Mouse (Mus musculus) liver, embryonic 14 days (tissue): ENCODE results near the gene As3mt. TPM values are rescaled to one million over a fixed set of nuclear protein-coding genes. Genes with fewer than 3 reads are reported as not detected.

Source experiments
- polyA plus RNA-seq: library from polyadenylated mRNA; depleted of rRNA; stranded (reverse); fragments of >200 nt; gene quantifications from 2 replicates; pipeline ENCODE4 v1.2.3, GENCODE M21; 2012; rRNA removed

Gene As3mt
- 5.0 and 5.8 TPM in 2 replicates for polyA plus RNA-seq

DNA sequence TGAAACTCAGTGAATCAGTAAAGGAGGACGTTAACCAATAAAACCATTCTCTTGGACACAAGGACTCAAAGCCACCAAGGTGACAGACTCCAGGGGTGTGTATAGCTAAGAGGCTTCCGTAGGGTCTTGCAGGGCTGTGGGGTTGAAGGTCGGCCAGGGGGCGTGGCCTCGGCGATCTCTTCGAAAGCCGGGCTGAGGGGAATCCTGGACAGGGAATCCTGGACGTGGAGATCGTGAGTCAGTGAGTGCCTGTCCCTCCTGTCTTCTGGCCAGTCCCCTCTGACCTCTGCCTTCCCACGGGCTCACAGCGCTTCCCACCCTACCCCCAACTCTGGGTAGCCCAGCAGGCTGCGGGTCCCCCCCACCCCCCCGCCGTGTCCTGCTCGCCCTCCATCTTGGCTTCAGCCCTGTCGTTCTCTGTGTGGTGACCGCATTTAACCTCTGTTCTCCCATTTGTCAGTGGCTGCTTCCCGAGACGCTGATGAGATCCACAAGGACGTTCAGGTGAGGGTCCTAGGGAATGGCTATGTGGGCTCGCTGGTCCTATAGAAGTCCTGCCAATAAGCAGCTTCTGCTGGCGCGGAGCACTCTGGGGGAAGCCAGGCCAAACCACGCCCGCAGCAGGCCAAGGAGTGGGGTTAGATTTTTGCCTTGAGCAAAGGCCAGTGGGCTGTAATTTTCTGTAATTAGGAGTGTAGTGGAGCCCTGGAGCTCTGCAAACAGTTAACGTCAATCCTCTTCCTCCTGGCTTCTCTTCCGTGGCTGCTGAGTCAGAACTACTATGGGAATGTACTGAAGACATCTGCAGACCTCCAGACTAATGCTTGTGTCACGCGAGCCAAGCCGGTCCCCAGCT is at the start of gene As3mt:
Gene As3mt (plus strand): TSS at position 163 of the 856 bp plus-strand sequence.

DNA sequence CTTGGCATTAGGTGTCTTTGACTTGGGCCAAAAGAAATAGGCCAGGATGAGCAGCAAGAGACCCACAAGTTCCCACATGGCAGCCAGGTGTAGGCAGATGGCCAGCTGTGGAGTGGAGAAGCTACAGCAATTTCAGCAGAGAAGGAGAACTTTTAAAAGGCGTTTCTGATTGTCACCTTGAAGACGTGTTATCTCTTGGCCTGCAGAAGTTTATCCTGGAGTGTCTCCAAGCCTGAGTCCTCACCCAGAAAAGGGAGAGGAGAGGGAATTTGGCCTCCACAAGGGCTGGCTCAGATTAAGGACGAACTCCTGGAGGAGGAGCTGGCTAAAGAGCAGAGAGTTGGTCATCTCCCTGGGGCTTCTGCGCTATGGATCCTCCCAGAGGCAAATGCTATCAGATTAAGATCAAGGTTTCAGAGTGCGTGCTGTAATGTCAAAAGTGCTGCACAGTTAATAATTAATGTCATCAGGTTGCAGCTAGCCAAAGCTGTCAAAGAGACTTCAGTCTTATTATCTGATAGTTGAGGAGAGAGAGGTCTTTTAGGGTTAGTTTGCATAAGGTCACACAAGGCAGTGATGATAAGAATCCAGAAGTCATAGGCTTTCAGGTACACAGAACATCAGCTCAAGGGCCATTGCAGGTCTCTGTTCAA is 34.4 kb upstream of the As3mt start, which contains the start of gene Cyp17a1:
Gene Cyp17a1 (minus strand): TSS at position 407 of the 653 bp plus-strand sequence.

DNA sequence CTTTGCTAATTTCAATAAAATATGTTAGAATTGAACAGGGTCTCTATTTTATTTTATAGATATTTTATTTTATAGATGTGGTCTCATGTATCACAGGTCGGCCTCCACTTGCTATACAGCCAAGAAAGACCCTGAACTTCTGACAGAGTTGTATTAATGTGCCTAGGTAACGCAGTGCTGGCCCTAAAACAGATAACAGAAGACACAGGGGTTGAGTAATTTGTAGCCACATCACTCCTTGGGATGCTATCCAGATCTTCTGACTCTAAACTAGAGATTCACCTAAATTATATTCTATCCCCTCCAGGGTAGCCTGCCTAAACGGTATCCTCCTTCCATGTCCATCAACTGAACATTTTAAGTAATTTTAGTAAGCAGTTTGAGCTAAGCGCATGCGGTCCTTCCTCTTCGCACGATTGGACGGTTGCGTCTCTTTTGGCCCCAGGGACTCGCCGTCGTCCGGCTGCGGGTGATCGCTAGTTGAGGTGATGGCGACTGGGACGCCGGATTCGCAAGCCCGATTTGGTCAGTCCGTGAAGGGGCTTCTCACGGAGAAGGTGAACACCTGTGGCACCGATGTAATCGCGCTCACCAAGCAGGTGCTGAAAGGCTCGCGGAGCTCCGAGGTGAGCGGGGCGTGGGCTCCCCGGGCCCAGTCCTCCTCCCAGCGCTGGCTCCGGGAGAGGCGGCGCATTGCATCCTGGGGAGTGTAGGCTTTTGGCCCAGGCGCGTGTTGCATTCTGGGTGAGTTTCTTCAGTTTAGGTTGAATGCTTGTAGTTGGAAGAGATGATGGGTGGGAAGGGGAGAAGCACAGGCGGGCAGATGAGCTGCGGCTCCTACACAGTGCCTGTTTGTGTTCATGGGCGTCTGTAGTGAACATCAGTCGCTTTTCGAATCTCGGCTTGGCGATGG is 17.5 kb upstream of the As3mt start, which contains the start of gene Borcs7:
Gene Borcs7 (plus strand): TSS at position 447 of the 913 bp plus-strand sequence.

DNA sequence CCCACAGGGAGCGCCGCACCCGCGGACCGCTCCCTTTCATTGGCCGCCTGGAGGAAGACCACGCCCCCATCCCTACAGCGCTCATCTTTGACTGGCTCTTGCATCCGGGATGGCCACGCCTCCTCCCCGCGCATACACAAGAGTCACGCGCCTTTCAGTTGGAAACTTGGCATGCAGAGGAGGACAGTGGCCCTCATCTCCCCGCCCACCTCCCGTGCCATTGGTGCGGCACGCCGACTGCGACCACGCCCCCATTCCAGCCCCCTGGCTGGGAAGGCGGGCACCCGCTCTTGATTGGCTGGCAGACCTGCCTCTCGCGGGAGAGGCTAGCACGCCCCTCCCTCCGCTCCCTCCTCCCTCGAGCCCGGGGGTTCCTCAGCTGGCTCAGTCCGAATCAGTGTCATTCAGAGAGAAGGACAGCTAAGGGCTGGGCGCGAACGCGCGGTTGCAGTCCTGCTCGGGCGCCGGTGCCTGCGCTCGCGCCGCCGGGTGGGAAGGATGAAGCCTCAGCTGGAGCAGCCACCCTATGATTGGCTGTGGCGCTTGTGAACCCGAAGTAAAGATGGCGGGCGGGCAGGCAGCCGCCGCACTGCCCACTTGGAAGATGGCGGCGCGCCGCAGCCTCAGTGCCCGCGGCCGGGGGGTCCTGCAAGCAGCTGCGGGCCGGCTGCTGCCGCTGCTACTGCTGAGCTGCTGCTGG is 54.1 kb downstream of the As3mt start, which contains the start of gene Cnnm2:
Gene Cnnm2 (plus strand): TSS at position 350 of the 700 bp plus-strand sequence.

Other genes starting within 250 kb of the As3mt start
- 6.4 and 7.7 TPM in 2 replicates for gene Trim8, start 205.8 kb upstream of the As3mt start, polyA plus RNA-seq
- gene Arl3, start 134.3 kb upstream of the As3mt start, polyA plus RNA-seq, result 28.6 and 30.0 TPM in 2 replicates
- gene Sfxn2, start 134.1 kb upstream of the As3mt start, polyA plus RNA-seq, result 5.9 and 8.3 TPM in 2 replicates
- 10.1 and 10.7 TPM in 2 replicates for gene Wbp1l, start 108.4 kb upstream of the As3mt start, polyA plus RNA-seq
- gene Cyp17a1, start 34.3 kb upstream of the As3mt start, polyA plus RNA-seq, result 0.03 and 0.07 TPM in 2 replicates
- 2.8 and 3.3 TPM in 2 replicates for gene Borcs7, start 17.6 kb upstream of the As3mt start, polyA plus RNA-seq
- gene Cnnm2, start 54.1 kb downstream of the As3mt start, polyA plus RNA-seq, result 1.5 and 1.7 TPM in 2 replicates